Mouse (Mus musculus): ENCODE measurements at regions not wholly inside any gene's neighbourhood (a gene's known extent, or its start where the extent isn't known, plus 50 kb on each side); places are given as distances from the start of the nearest gene placed in this dataset.

GRCm38 (mm10) chr10:122562542-122562941 is 114.2 kb downstream of the Avpr1a start:
- TF ChIP-seq CTCF (IDR thresholded peaks at IDR 0.05; ENCODE audit: borderline replicate concordance, insufficient read depth, low read length): no peak
- TF ChIP-seq POLR2A (IDR thresholded peaks at IDR 0.05; ENCODE audit: low read depth, low read length): no peak
- Histone ChIP-seq H3K4me1 (ENCODE audit: control insufficient read depth, insufficient read depth, low read length) (no peaks in the 10 kb centered on the region), H3K4me3 (ENCODE audit: insufficient read depth, low read length) (no peak overlapping the region), H3K27ac (ENCODE audit: insufficient read depth, low read length) (no peak overlapping the region)

DNA sequence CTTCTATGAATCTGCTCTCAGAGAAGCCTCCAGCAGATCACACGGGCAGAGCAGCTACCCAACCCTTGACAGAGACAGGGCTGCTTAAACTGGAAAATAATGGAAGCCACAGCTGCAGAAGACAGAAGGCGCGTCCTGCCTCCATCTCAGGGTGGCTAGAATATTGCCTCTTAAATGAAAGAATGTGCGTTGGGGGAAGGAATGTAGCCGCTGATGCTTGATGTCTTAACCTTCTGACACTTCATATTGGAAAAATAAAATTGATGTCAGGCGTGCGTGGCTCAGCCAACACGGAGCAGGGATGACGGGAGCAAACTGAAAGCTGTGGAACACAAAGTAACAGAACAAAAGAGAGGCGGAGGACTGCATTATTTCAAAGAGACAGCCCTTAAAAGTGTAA is 114.6 kb upstream of the Ppm1h start:
- TF ChIP-seq CTCF (IDR thresholded peaks at IDR 0.05; ENCODE audit: borderline replicate concordance, insufficient read depth, low read length) (no peak), POLR2A (IDR thresholded peaks at IDR 0.05; ENCODE audit: low read depth, low read length) (no peak)
- Histone ChIP-seq H3K4me1 (ENCODE audit: control insufficient read depth, insufficient read depth, low read length) (no peaks in the 10 kb centered on the region), H3K4me3 (ENCODE audit: insufficient read depth, low read length) (peak overlapping the region; percentile 15; the same call in 1 of the 2 replicates), H3K27ac (ENCODE audit: insufficient read depth, low read length) (no peak overlapping the region)

- Histone ChIP-seq H3K4me3 (ENCODE audit: insufficient read depth, low read length) (0 out of 2 replicates have a peak overlapping the region, but pooled peaks have one; percentile 15), H3K4me1 (ENCODE audit: control insufficient read depth, insufficient read depth, low read length) (no peaks in the 10 kb centered on the region), H3K27ac (ENCODE audit: insufficient read depth, low read length) (no peak overlapping the region)
- no peak for TF ChIP-seq CTCF (IDR thresholded peaks at IDR 0.05; ENCODE audit: borderline replicate concordance, insufficient read depth, low read length)
- TF ChIP-seq POLR2A (IDR thresholded peaks at IDR 0.05; ENCODE audit: low read depth, low read length): no peak
Observed at GRCm38 (mm10) chr10:122564473-122564872, 114.1 kb upstream of the Ppm1h start.

DNA sequence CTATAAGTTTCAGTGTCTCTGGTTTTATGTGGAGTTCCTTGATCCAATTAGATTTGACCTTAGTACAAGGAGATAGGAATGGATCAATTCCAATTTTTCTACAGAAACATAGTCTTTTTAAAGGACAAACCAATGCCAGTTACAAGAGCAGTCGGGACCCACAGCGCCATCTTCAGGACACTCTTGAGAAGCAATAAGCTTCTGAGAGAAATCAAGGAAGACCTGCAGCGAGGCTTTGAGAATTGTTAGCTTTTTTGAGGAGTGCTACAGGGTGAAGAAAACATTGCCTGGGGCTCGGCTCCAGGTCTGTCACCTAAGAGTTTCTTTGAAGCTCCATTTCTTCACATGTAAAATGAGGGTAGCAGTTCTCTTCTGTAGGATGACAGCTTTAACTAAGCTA is 112.0 kb upstream of the Ppm1h start:
- no peaks in the 10 kb centered on the region for H3K4me1 ChIP-seq (ENCODE audit: control insufficient read depth, insufficient read depth, low read length)
- no peak for TF ChIP-seq CTCF (IDR thresholded peaks at IDR 0.05; ENCODE audit: borderline replicate concordance, insufficient read depth, low read length)
- TF ChIP-seq POLR2A (IDR thresholded peaks at IDR 0.05; ENCODE audit: low read depth, low read length): no peak
- H3K27ac ChIP-seq (ENCODE audit: insufficient read depth, low read length): no peak overlapping the region
- H3K4me3 ChIP-seq (ENCODE audit: insufficient read depth, low read length): no peak overlapping the region

DNA sequence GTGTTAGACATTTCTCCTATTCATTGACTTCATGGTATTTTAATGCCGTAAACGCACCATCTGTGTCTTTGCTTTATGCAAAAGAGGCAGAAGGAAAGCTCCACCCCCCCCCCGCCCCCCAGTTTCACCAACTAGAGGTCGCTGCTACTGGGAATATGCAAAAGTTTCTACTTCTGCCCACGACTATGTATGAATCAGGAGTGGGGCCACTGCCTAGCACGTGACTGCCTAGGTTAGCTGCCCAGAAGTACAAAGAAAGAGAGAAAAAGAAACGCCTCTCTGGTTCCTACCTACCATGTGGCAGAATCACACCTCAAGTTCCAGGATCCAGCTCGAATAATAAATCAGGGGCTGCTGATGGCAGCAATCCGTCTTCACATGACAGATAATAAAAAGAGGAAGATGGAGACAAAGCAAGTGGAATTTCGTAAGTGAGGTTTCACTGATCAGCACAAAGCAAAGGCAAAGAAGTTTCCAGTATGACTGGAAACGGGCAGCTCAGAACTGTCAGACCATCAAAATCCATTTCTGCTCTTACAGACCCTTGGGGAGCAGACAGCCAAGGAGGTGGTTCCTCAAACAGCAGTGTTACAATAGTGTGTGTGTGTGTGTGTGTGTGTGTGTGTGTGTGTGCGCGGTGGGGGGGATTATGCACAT is 108.9 kb upstream of the Ppm1h start:
- Histone ChIP-seq H3K4me1 (ENCODE audit: control insufficient read depth, insufficient read depth, low read length) (no peaks in the 10 kb centered on the region), H3K27ac (ENCODE audit: insufficient read depth, low read length) (no peak overlapping the region), H3K4me3 (ENCODE audit: insufficient read depth, low read length) (no peak overlapping the region)
- no peak for TF ChIP-seq CTCF (IDR thresholded peaks at IDR 0.05; ENCODE audit: borderline replicate concordance, insufficient read depth, low read length)
- TF ChIP-seq POLR2A (IDR thresholded peaks at IDR 0.05; ENCODE audit: low read depth, low read length): no peak

DNA sequence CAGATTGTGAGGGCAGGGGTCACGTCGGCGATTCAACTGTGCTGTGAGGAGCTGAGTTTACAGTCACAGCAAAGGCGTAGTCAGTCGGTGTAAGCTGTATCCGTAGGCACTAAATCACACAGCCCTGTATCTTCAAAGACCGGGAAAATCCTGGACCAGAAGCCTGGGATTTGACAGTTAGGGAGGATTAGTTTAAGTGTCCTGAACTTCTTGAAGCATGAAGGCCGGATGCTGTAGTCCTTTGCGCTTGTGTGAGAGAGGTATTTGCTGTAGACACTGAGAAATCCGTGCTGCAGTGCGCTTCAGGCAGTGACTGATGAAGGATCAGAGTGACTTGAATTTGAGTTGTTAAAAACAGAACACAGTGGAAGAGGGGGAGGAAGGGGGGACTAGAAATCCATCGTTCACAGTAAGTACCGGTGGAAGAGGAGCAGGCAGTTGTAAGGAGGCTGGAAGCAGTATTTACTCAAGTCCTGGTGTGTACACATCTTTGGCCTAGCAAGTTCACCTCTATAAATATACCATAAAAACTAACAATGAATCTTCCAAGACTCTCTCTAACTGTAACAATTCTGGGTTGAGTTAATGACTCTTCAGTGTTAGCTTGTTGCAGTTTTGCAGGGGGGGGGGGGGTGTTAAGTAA is 107.5 kb upstream of the Ppm1h start:
- no peak for TF ChIP-seq CTCF (IDR thresholded peaks at IDR 0.05; ENCODE audit: borderline replicate concordance, insufficient read depth, low read length)
- no peak for TF ChIP-seq POLR2A (IDR thresholded peaks at IDR 0.05; ENCODE audit: low read depth, low read length)
- Histone ChIP-seq H3K4me1 (ENCODE audit: control insufficient read depth, insufficient read depth, low read length) (no peaks in the 10 kb centered on the region), H3K4me3 (ENCODE audit: insufficient read depth, low read length) (no peak overlapping the region), H3K27ac (ENCODE audit: insufficient read depth, low read length) (no peak overlapping the region)

- no peaks in the 10 kb centered on the region for H3K4me1 ChIP-seq (ENCODE audit: control insufficient read depth, insufficient read depth, low read length)
- no peak overlapping the region for H3K27ac ChIP-seq (ENCODE audit: insufficient read depth, low read length)
- no peak for TF ChIP-seq CTCF (IDR thresholded peaks at IDR 0.05; ENCODE audit: borderline replicate concordance, insufficient read depth, low read length)
- TF ChIP-seq POLR2A (IDR thresholded peaks at IDR 0.05; ENCODE audit: low read depth, low read length): no peak
- no peak overlapping the region for H3K4me3 ChIP-seq (ENCODE audit: insufficient read depth, low read length)
Observed at GRCm38 (mm10) chr10:122576171-122577063, 102.1 kb upstream of the Ppm1h start.

GRCm38 (mm10) chr10:122578209-122579001 is 100.2 kb upstream of the Ppm1h start:
- no peaks in the 10 kb centered on the region for H3K4me1 ChIP-seq (ENCODE audit: control insufficient read depth, insufficient read depth, low read length)
- TF ChIP-seq POLR2A (IDR thresholded peaks at IDR 0.05; ENCODE audit: low read depth, low read length): no peak

GRCm38 (mm10) chr10:122581096-122581495 is 97.5 kb upstream of the Ppm1h start:
- Histone ChIP-seq H3K27ac (ENCODE audit: insufficient read depth, low read length) (no peak overlapping the region), H3K4me1 (ENCODE audit: control insufficient read depth, insufficient read depth, low read length) (no peaks in the 10 kb centered on the region), H3K4me3 (ENCODE audit: insufficient read depth, low read length) (no peak overlapping the region)
- TF ChIP-seq CTCF (IDR thresholded peaks at IDR 0.05; ENCODE audit: borderline replicate concordance, insufficient read depth, low read length) (no peak), POLR2A (IDR thresholded peaks at IDR 0.05; ENCODE audit: low read depth, low read length) (no peak)

More at GRCm38 (mm10) chr10:122578209-122579001, 100.2 kb upstream of the Ppm1h start:
- H3K4me3 ChIP-seq (ENCODE audit: insufficient read depth, low read length): no peak overlapping the region
- H3K27ac ChIP-seq (ENCODE audit: insufficient read depth, low read length): no peak overlapping the region
